Mouse (Mus musculus) gastrocnemius, adult 2 months (tissue): ENCODE measurements around the gene Gtf3c1. TPM values are rescaled to one million over a fixed set of nuclear protein-coding genes. Genes with fewer than 3 reads are reported as not detected.

Experiments
- DNase-seq: peaks from one replicate; pipeline ENCODE4 v3.0.0; 2022
- H3K27ac ChIP-seq: fragments of 200-600 bp; 2 replicates; pipeline ENCODE4 v1.8.1; 2022; ENCODE audit warnings: mild to moderate bottlenecking
- H3K4me3 ChIP-seq: fragments of 200-600 bp; 2 replicates; pipeline ENCODE4 v1.8.1; 2022; ENCODE audit warnings: mild to moderate bottlenecking, moderate library complexity
- CTCF ChIP-seq: fragments of 200-600 bp; IDR thresholded peaks from 2 replicates; pipeline ENCODE4 v1.8.1; 2022; ENCODE audit warnings: antibody characterized with exemption, mild to moderate bottlenecking, moderate library complexity
- intact Hi-C: fragments of 180-260 bp; cut with DNase I; formaldehyde crosslinking; loops from one replicate; pipeline ENCODE4 v1.15.1; 2025
- total RNA-seq, 2 experiments: library from RNA; stranded (reverse); gene quantifications; 2 replicates each; pipeline ENCODE4 v1.2.3; 2021

The Gtf3c1 gene
- total RNA-seq, 2 experiments from 2014 or later: 34.1 TPM

DNA sequence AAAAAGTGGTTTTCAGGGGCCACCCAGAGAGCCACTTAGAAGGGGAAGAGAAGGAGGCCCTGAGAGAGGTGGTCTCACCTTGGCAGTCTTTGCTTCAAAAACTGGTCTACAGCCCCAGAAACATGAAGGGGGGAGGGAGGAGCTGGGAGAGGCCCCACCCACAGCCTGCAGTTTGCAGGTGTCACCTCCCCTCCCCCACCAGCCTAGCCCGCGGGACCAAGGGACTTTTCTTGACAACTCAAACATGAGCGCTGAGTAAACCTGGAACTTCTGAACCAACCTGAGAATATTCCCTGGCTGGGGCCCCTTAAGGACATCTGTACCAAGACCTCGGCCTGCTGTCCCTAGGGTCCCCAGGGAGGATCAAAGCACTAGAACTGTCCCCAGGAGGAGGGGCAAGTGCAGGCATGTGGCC lies 101.8 kb downstream of the Gtf3c1 start:
- intact Hi-C loops: no loop called here
- DNase-seq: no peak
- TF ChIP-seq CTCF: no peak
- Histone ChIP-seq H3K27ac (no peak overlapping the region), H3K4me3 (no peak overlapping the region)

DNA sequence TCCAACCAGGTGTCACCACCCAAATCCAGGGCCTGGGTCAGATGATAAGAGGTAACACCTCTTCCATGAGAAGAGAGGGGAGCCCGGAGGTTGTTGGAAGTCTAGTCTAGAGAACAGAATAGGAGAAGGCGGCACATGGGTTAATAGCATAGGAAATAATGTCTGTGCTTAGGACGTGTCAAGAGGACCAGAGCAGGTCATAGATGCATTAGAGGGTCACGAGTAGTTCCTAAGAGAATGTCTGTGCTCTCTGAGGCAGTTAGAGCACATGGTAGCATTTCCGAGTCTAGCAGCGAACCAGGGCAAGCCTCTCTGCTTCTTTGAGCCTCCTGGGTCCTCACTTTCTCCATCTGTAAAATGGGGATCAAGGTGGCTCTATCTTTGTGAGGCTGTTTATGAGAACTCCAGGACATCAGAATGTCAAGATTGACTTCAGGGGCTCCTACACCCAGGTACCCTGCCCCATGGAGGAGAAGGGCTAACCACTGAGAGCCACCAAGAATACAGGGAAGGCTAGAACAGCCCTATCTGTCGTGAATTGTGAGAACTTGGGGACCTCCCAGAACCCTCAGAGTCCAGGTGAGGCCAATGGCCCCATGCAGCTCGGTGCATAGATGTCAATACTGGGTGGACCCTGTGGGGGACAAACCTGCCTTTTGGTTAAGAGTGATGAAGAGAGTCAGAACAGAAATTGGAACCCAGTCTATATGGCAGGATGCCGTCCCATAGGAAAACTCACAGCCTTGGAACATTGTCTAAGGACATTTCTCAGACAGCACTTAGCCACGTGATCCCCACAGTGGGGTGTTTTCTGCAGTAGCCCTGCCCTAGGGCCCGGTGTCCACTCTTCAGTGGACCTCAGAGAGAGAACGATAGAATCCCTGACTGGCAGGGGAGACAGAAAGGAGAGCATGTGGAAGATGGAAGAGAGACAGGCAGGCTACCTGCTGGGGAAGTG lies 102.9 kb downstream of the Gtf3c1 start:
- intact Hi-C loops: no loop called here
- Histone ChIP-seq H3K4me3 (no peak overlapping the region), H3K27ac (no peak overlapping the region)
- DNase-seq: no peak
- TF ChIP-seq CTCF: no peak

DNA sequence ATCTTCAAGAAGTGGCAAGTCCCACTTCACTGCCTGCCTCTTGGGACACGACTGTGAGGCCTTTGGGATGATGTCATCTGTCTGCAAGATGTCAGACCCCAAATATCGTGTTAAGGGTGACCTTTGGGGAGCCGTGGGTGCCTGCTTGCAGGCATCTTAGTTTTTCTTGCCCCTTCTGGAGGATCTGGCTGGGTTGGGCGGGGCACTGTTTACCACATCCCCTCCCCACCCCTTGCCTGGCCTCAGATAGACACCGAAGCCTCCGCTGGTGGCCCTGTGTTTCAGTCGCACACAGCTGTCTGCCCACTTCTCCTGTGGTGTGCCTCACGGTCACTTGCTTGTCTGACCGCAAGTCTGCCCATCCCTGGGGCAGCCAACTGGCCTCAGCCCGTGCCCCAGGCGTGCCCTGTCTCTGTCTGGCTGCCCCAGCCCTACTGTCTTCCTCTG lies 104.4 kb downstream of the Gtf3c1 start, which contains the start of gene Il21r:
TSS of gene Il21r (plus strand) at position 245 of the 447 bp plus-strand sequence.
- H3K4me3 ChIP-seq: no peak within 1 kb of the TSS
- H3K27ac ChIP-seq: no peak within 1 kb of the TSS
- intact Hi-C loops: no loop called here
- TF ChIP-seq CTCF: no peak
- DNase-seq: no peak

DNA sequence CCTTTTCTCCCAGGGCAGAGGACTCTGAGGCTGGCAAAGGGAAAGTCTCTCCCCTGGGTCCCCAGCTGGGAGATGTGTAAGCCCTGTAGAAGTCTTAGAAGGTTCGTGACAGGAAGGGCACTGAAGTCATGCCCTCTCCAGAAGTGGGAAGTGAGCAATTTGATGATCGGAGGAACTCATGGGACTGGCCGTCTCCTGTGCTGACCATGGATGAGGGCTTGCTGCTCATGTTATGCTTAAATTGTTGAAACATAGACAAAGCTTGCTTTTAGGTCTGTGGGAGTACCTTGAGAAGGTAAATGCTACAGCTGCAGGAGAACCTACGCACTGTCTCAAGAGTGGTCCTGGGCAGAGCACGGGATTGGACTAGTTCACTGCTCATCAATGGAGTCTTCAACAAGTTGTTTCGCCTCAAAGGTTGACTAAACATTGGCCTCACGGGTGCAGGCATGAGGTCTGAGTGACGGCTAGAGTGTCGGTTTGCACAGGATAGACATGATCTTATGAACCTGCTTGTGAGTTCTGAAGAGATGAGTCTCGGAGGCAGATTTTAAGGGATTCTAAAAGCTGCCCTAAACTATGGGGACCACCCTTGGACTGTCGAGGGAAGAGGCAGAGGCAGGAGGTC lies 105.6 kb downstream of the Gtf3c1 start:
- DNase-seq: no peak
- intact Hi-C loops: no loop called here

DNA sequence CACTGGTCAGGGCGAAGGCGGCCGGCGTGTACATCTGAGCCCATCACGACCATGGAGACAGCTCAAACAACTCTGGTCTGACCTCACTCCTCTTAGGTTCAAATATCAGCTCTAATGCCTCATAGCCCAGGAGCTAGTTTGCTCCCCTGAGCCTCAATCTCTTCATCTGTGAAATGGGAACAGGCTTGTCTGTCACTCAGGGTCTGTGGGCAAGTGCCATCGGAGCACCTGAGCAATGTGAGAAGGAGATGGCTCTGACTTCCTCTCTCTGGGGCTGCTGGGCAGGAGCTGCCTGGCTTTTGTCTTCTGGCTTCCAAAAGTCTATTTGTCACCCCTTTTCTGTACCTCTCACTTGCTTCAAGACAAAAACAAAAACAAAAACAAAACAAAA lies 106.3 kb downstream of the Gtf3c1 start:
- no peak for TF ChIP-seq CTCF
- no peak overlapping the region for H3K4me3 ChIP-seq
- intact Hi-C loops: no loop called here
- no peak overlapping the region for H3K27ac ChIP-seq
- no peak for DNase-seq

More for the DNA sequence above, 105.6 kb downstream of the Gtf3c1 start:
- H3K27ac ChIP-seq: no peak overlapping the region
- no peak for TF ChIP-seq CTCF
- H3K4me3 ChIP-seq: no peak overlapping the region

DNA sequence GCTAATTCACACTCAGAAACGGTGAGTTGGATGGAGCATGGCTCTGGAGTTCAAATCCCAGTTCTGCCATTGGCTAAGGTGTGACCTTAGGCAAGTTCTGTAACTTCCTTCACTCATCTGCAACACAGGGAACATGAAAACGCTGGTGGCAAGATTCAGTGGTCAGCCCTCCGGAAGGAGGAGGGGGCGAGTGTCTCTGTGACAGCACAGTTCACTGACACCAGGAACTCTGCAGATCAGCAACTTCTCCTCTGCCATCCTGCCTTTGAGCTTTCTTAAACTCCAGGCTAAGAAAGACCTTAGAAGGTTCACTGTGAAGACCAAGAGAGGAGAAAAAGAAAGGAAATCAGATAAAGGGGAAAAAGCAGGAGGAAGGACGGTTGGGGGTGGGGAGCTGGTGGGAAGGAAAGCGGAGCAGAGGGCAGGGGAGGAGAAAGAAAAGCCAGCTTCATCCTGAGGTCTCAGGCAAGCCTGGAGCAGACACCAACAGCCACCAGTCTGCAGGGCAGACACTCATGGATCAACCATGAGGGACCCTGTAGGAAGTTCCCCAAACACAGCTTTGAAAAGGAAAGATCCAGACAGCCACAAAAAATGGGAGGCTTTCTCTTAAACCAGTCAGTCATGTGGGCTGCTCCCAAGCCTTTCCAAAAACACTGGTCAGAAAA lies 106.8 kb downstream of the Gtf3c1 start:
- H3K27ac ChIP-seq: no peak overlapping the region
- intact Hi-C loops: no loop called here
- H3K4me3 ChIP-seq: no peak overlapping the region
- TF ChIP-seq CTCF: no peak
- DNase-seq: no peak

DNA sequence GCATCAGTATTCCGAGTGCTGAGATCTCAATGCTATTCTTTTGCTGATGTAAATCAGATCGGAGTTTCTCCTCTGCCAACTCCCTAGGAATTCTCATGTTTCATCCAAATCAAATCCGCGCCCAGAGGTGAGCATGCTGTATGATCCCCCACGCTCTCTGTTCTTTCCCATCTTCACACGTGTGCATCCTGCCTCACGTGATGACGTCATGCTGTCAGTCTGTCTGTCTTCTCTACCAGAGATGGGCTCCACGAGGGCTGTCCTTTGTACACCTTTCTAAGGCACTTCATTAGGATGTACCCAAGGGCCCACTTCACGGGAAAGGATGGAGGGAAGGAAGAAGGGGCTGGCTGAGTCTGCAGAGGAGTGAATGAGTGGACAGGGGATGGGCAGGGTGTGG lies 107.4 kb downstream of the Gtf3c1 start:
- intact Hi-C loops: no loop called here
- Histone ChIP-seq H3K27ac (no peak overlapping the region), H3K4me3 (no peak overlapping the region)
- no peak for DNase-seq
- TF ChIP-seq CTCF: no peak

DNA sequence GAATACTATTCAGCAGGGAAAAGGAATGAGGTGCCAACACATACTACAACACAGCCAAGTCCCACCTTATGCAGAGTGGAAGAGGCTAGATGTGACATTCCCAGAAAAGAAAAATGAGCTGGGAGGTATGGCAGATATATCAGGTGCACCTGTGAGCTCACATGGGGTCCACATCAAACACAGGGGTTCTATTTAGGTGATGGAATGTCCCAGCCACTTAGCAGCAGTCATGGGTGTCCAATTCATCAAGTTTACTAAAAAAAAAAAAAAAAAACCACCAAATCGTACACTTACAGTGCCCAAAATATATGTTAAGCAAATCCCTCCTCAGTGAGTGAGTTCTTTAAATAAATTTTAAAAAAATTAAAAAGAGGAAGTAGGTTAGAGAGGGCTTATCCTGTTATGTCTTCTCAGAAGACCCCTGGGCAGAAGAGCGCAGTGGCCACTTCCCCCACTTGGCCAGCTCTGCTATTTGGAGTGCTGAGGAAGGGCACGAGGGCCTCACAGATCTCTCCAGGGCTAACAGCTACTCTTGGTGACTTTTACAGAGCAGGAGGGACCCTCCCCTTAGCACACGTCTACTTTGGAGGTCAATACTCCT lies 108.1 kb downstream of the Gtf3c1 start:
- no peak overlapping the region for H3K4me3 ChIP-seq

DNA sequence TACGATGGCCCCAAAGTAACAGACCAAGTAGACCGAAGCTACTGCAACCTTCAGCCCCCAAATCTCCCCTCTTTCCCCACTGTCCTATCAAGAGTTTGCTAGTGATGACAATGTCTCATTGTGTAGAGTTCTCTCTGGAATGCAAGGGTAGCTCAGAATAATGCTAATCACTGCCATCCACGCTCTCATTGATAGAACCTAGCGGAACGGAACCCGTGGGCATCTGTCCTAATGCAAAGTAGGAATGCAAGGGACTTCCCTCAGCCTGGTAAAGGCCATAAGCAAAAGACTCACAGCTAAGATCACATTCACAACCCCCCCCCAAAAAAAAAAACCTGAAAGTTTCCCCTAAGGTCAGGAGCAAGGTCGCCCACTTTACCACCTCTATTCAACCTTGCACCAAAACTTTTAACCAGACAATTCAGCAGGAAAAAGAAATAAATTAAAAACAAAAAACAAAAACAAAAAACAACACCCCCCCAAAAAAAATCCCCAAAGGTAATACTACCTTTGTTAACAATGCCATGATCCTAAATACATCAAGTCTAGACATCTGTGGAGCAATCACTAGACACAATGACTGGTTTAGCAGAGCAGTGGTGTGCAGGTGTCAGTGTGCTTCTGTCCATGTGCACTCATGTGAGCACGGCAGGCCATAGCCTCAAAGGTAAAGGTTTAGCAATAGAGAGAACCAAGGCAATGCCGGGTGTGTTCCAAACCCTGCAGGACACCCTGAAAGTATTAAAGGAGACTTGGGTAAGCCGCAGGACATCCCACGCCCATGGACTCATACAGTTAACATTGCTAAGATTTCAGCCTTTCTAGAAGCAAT lies 109.8 kb downstream of the Gtf3c1 start:
- H3K4me3 ChIP-seq: no peak overlapping the region
- no peak for TF ChIP-seq CTCF
- H3K27ac ChIP-seq: no peak overlapping the region; the same call in 1 of the 2 replicates
- no peak for DNase-seq
- intact Hi-C loops: no loop called here

More for the DNA sequence above, 108.1 kb downstream of the Gtf3c1 start:
- TF ChIP-seq CTCF: no peak
- intact Hi-C loops: no loop called here
- no peak for DNase-seq
- no peak overlapping the region for H3K27ac ChIP-seq

DNA sequence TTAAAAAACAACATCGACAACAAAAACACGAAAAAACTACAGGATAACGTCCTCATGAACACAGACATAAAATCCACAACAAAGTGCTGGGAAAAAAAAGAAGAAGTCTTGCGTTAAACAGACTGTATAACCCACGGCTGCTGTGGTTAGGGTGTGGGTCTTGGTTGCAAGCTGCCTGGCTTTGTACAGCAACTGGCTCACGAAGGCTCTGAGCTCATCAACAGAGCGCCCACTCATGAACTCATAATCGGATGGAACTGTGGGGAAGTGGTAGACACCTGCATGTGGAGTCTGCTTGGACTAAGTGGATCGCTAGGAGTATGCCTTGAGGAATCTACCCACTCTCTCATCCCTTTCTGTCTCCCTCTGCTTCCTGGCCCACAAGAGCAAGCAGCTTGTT lies 110.5 kb downstream of the Gtf3c1 start:
- no peak for TF ChIP-seq CTCF
- H3K27ac ChIP-seq: peak overlapping the region; percentile 56; the same call in 1 of the 2 replicates
- no peak for DNase-seq
- intact Hi-C loops: no loop called here
- no peak overlapping the region for H3K4me3 ChIP-seq

DNA sequence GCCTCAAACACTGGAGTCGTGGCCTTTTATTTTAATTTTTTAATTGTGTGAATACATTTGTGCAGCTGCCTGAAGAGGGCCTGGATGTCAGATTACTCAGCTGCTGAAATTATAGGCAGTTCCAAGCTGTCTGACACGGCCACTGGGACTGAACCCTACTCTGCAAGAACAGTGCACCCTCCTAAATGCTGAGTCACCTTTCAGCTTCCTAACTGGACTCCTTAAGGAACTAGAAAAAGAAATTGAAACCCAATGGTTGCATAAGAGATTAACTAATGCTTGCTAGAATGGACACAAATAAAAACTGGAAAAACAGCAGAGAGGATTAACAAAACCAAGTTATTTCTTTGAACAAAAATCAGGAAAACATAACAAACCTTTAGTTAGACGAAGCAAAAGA lies 111.2 kb downstream of the Gtf3c1 start:
- Histone ChIP-seq H3K27ac (peak overlapping the region; percentile 56; the same call in 1 of the 2 replicates), H3K4me3 (no peak overlapping the region)
- intact Hi-C loops: no loop called here
- peak; percentile 47 for DNase-seq
- TF ChIP-seq CTCF: no peak

DNA sequence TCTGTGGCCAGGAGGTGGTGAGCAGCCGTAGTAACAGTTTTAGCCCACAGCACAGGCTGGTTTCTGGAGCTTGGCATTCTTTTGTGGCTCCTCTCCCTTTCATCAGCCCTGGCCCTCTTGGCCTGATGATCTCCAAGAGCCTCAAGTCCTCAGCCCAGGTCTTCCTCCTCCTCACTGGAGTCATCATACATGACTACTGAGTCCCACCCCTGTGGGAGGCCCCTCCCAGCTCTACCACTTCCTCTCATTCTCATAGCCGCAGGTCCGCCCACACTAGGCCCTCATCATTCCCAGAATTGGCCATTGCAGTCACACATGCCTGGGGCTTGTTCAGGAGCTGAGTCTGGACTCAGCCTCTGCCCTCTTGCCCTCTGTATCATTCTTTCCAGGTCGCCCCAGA lies 113.7 kb downstream of the Gtf3c1 start:
- H3K4me3 ChIP-seq: no peak overlapping the region
- TF ChIP-seq CTCF: no peak
- no peak overlapping the region for H3K27ac ChIP-seq
- intact Hi-C loops: no loop called here
- DNase-seq: no peak

Other genes starting within 250 kb of the Gtf3c1 start
- gene Nsmce1, start 216.2 kb downstream of the Gtf3c1 start, total RNA-seq: 10 to 100 TPM in 1 of 2 experiments, 1 to 10 TPM in 1; 10.0 to 12.0 TPM
- gene Il4ra, start 155.7 kb downstream of the Gtf3c1 start, total RNA-seq: 1 to 10 TPM; 5.1 to 6.5 TPM
- gene Il21r, start 104.4 kb downstream of the Gtf3c1 start, total RNA-seq: not detected
- gene D430042O09Rik, start 108 bp upstream of the Gtf3c1 start, total RNA-seq: 1 to 10 TPM; 5.3 to 6.2 TPM